Mouse (Mus musculus): Measurements from ENCODE around the gene Irf2bp2.

The Irf2bp2 gene

GRCm38 (mm10) chr8:126538648-126539354 is 55.0 kb downstream of the Irf2bp2 start:
- peak; percentile 7 for DNase-seq (ENCODE audit: low read depth, low spot score)

Measured in CD4-positive helper T cell, adult 2 months (primary cell).